Mouse (Mus musculus): Measurements from ENCODE around the gene Neurod1.

DNA sequence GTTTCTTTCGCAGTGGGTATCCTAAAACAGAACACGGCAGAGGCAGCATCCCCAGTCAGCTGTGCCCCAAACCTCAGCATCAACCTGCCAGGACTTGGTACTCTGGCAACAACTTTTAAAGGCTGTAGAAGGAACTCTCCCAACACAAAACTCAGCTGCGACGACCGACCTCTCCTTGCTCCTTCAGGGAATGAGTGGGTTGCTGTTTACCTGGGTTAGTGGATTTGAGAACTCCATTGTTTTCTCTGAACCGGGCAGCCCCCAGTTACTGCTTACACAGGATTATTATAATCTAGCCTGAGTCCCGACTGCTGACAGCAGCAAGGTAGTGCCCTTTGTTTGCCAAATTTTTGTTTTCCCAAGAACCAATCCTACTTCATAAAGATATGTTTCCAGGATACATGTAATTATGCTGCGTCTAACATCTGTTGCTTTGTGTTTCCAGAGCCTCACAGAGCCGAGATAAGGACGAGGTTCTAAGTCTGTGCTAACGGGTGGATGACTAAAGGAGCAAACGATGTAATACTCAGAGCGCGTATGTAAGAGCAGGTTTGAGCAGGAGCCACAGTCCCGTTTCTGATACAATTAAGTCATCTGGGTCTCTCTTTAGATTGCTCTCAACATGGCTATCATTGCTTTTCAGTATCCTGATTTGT lies 46.2 kb downstream of the Neurod1 start:
- TF ChIP-seq CTCF (IDR thresholded peaks at IDR 0.05; ENCODE audit: control insufficient read depth, insufficient read depth, insufficient read length) = no peak
- no peak for TF ChIP-seq MYOD1 (IDR thresholded peaks at IDR 0.05; ENCODE audit: control insufficient read depth, insufficient read length, low read depth)
- TF ChIP-seq USF1 (IDR thresholded peaks at IDR 0.05; ENCODE audit: low read depth) = no peak

Measured in C2C12 (cell line).